Mouse (Mus musculus): ENCODE results near the gene Cntln.

GRCm38 (mm10) chr4:84884539-84885270 lies 596 bp downstream of the Cntln start:
- TF ChIP-seq POLR2A (IDR thresholded peaks at IDR 0.05; ENCODE audit: insufficient read depth, low read depth, low read length), result peak; percentile 7; the same call in 1 of the 2 replicates
- no peak for TF ChIP-seq CTCF (IDR thresholded peaks at IDR 0.05; ENCODE audit: insufficient read depth, low read depth, low read length)
